Mouse (Mus musculus) Muller cell, postnatal 12 days (primary cell): ENCODE measurements around the gene Nyap1.

Source experiments
- DNase-seq: peaks from one replicate; pipeline ENCODE4 v3.0.0-alpha.2; 2015; ENCODE audit errors: inconsistent ontology term

Gene Nyap1

DNA sequence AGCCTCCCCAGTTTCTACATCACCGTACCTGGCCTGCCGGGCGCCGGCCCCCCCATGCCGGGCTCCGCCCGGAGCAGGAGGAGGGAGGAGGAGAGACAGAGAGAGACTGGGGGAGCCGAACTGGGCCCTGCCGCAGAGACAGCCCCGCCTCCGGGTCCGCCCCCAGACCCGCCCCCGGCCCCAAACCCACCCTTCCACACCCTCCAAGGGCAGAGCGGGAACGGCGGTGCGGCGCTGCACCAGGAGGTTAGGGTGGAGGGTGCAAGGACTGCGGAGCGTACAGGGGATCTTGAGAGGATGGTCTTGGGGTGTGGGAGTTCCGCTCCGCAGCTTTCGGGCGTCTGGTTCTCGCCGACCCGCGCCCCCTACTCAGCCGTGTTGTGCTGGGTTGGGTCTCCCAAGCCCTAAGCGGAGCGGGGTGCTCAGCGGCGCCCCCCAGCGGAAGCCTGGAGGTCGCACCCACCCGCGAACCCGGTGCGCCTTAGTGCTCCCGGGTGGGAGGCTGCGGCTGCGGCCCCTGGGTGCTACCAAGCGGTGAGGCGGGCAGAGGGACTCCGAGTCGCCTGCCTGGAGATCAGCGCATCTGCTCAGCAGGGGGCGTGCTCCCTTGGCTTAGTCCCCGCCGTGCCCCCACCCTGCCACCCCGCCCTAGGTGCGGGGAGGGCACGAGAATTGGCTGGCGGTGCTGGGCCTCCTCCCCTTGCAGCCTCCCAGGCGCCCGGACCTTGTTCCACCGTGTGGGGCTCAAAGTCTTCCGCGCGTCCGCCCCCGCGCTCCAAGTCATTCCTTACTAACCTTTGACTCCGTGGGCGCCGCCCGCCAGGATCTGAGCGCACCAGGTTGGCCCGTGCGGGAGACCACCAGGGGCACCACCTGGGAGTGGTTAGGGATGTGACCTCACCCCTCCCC is at the start of gene Nyap1:
Gene Nyap1, minus strand, starts transcription at position 585 of the 909 bp plus-strand sequence.
- peak; percentile 91 for DNase-seq

DNA sequence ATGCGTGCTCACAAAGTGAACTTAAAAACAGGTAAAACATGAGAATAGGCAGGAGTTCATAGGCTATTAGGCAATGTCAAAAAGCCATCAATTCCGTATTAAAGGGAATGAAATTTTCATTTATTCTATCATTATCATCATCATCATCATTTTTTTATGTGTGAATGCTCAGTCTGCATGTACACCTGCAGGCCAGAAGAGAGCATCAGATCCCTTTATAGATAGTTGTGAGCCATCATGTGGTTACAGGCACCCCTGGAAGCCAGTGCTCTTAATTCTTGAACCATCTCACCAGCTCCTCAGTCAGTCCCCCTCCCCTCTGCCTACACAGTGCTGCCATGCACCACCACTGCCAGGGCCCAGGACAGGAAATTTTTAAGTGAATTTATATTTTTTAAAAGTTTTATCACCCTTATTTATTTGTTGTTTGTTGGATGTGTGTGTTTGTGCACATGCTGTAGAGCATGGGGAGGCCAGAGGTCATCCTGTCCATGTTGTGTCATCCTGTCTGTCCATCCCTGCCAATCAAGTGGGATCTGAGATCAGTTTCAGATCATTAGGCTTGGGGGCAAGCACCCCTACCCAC is 47.6 kb upstream of the Nyap1 start:
- no peak for DNase-seq

DNA sequence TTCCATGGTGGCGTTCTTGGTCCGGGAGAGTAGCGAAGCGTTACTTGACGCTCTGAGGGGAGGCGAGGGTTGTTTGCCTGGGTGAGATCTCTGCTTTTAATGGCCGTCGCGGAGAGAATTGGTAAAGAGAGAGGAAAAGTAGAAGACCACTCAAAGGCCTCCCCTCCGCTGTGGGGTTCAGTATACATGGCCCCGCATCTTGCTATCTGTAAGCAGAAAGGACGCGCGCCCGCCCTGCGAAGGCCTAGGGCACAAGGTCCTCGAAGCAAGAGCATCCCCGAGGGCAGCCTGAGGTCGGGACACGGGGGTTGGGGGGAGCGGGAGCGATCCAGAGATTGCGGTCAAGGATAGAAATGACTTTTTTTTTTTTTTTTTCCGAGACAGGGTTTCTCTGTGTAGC is 46.8 kb upstream of the Nyap1 start:
- no peak for DNase-seq

DNA sequence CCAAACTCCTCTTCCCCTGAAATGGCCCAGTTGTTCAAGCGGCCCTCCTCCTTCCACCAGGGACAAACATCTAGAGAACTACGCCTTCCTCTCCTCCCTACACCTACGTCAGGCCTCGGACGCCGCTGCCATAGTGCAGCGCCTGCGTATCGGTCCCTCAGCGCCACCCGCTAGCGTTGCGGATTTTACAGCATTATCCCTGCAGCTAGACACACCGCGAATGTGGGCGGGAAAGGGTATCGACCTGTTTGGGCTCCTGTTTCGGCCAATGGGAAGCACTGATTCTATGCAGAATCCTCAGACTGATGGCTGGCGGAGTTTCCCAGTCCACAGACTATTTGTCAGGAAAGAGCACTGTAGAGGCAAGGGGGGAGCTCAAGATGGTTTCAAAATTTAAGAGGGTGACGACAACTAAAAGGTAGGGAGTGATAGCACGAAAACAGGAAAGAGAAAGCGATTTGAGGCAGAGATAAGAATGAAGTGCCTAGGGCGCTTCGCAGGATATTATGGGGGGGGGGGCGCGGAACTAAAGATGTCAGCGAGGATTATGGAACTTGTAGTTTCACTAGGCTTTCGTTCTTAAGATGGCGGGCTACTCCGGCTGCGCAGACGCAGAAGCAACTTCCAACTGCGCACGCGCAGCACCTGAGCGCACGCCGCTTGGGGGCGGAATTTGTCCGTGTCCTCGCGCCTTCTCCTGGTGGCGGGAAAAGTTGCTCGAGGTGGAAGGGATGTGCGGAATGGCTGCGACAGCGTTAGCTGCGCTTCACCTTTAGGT is 45.9 kb upstream of the Nyap1 start, which contains the start of the genes Mepce and Zcwpw1:
Gene Mepce, minus strand, starts transcription at position 505 of the 778 bp plus-strand sequence.
Gene Zcwpw1, plus strand, starts transcription at position 648 of the 778 bp plus-strand sequence.
- DNase-seq = peak; percentile 94

GRCm38 (mm10) chr5:137786109-137786942 is 44.9 kb upstream of the Nyap1 start:
- peak; percentile 100 for DNase-seq

DNA sequence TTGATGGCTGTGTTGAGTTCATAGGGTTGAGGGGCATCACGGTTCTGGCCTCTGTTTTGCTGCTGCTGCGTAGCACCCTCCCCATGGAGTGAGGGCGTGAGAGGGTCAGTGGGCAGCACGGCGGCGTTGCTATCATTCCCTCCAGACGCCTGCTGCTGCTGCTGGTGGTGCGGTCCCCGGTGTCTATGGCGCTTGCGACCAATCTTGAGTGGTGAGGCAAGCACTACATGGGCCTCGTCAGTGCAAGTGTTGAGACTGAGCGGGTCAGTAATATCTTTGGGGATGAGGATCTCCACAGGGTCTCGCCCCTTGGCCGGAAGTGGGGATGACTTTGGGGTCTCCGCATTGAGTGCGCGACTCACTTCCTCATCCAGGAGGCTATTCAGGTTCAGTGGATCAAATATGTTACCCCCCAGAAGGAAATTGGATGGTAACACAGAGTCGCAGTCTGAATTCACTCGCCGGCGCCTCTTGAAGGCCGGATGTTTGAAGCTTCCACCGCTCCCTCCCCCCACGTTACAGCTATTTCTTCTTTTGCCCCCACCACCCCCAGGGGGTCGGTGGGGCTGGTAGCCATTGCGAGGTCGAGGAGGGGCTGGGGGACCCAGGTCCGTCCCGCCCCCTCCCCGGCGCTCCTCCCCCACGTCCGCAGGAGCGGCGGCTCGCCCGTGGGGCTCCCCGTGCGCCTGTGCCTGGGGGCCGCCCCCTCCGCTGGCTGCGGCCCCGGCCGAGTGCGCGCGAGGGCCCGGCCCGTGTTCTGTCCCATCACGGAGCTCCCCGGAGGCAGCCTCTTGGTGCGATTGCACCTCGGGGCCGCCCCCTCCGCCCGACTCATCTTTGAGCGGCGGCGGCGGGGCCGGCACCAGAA is 44.0 kb upstream of the Nyap1 start:
- no peak for DNase-seq

GRCm38 (mm10) chr5:137784546-137784945 is 43.1 kb upstream of the Nyap1 start:
- no peak for DNase-seq

- no peak for DNase-seq
Observed at GRCm38 (mm10) chr5:137783901-137784540, 42.6 kb upstream of the Nyap1 start.

- DNase-seq = no peak
Observed at GRCm38 (mm10) chr5:137782776-137783522, 41.5 kb upstream of the Nyap1 start.

GRCm38 (mm10) chr5:137781661-137782060 is 40.3 kb upstream of the Nyap1 start:
- no peak for DNase-seq

DNA sequence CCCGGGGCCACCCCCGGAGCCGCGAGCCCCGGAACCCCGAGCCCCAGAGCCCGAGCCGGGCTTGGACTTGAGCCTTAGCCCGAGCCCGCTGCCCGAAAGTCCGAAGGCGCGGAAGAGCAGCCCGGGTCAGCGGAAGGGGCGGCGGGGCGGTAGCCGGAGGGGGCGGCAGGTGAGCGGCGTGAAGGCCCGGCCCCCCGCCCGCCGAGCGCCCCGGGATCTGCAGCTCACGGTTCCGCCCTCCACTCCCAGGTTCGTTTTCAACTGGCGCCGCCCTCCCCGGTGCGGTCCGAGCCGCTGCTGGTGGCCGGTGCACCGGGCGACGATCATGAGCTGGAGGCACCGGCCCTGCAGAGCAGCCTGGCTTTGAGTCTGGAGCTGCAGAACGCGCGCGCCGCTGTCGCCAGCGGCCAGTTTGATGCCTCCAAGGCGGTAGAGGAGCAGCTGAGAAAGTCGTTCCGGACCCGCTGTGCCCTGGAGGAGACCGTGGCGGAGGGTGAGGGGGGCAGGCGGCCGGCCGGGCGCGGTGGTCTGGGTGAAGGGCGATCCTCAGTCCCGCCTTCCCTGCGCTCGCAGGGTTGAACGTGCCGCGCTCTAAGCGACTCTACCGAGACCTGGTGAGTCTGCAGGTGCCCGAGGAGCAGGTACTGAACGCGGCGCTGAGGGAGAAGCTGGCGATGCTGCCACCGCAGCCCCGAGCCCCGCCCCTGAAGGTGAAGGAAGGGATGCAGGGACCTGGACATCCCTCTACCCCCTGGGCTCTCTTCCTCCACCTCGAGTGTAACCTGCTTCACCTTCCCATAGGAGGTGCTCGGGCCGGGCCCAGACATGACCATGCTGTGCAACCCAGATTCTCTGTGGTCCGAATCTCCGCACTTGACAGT is 37.9 kb upstream of the Nyap1 start:
- DNase-seq = no peak

DNA sequence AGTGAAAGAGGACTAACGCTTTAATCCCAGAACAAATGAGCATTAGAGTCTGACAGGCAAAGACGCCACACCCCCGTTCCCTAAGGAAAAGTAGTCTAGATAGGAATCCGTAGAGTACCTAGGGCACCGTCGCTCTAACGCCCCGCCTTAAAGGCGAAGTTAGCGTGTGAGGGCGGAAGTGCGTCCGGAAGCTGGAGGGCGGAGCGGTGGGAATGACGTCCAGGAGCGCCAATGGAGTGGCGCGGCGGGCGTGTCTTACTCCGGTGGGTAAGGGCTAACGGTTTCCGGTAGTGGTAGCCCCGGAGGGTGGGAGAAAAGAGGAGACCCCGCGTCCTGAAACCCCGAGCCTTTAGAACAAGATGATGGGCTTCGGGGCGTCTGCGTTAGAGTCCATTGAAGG is 37.2 kb upstream of the Nyap1 start, which contains the start of gene Ppp1r35:
Gene Ppp1r35, plus strand, starts transcription at position 215 of the 400 bp plus-strand sequence.
- DNase-seq = peak; percentile 97

DNA sequence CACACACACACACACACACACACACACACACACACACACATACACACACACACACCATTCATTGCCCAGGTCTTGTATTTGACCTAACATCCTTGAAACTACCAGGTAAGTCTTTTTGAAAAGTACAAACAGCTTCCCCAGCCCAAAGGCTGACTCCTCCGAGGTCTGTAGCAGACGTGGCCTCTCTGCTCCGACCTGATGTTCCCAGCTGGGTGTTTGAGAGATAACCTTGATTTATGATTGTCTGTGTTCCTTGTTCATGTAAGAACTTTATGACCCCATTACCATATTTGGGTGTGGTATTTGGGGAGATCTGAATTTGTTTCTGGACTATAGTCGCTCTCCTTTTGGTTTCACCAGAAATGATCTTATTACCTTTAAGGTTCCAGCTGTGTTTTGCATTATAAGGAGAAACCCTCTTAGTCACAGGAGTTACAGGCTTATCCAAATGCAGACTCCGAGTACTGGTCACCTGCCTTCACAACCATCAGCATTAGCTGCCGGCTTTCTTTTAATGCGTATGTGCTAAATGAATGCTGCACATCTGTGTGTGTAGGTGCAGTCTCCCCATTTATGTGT is 35.9 kb upstream of the Nyap1 start:
- DNase-seq = no peak

DNA sequence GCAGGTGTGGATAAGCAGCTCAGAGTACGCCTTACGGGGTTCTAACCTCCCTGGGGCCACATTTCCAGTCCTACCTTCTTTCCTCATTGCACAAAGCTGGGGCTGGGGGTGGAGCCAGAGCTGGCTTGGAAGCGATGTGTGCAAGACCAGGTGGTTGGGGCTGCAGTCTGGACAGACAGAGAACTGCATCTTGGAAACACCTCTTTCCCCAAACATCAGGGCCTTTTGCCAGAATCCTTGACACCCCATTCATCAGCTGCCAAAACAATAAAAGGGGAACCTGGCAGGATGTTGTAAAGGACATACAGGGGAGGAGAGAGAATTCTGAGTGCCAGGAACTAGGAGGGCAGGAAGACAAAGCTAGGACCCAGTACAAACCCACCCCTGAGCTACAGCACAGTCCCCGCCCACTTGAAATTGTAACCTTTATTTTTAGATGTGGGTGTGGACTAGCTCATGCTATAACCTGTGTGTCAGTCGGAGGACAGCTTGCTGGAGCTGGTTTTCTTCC is 35.1 kb upstream of the Nyap1 start:
- no peak for DNase-seq

- DNase-seq = no peak
Observed at GRCm38 (mm10) chr5:137775587-137776290, 34.3 kb upstream of the Nyap1 start.

GRCm38 (mm10) chr5:137772755-137773154 is 31.3 kb upstream of the Nyap1 start:
- no peak for DNase-seq

DNA sequence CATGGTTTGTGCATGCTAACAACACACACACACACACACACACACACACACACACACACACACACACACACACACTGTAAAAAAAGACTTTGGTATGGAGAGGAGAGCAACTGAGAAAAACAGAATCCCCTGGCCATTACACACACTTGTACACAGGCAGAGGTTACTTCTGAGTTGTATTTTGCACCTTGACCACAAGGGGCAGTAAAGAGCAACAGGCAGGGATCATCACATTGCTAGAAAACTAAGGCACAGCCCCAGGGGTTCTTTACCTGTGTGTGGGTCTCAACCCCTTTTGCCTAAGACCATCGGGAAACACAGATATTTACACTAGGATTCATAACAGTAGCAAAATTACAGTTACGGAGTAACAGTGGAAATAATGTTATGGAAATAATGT is 29.3 kb upstream of the Nyap1 start:
- DNase-seq = no peak
